Mouse (Mus musculus) forebrain, embryonic 12.5 days (tissue): ENCODE measurements at regions not wholly inside any gene's neighbourhood (a gene's known extent, or its start where the extent isn't known, plus 50 kb on each side); places are given as distances from the start of the nearest gene placed in this dataset. TPM values are rescaled to one million over a fixed set of nuclear protein-coding genes. Genes with fewer than 3 reads are reported as not detected.

Experiments used
- ATAC-seq: fragments of 200-750 bp; cut with Nextera tagmentation; 2 replicates; pipeline ENCODE4 v1.8.0; 2017; ENCODE audit warnings: moderate TSS enrichment; ENCODE audit not compliant: low FRiP score
- H3K27ac ChIP-seq: fragments of 300-500 bp; sonication (generic); 2 replicates; pipeline ENCODE4 v1.5.1; 2016; ENCODE audit warnings: mild to moderate bottlenecking
- H3K27me3 ChIP-seq: fragments of 300-500 bp; sonication (generic); 2 replicates; pipeline ENCODE4 v1.6.1; 2016; ENCODE audit warnings: mild to moderate bottlenecking
- H3K36me3 ChIP-seq: fragments of 300-500 bp; sonication (generic); replicated peaks from 2 replicates; pipeline ENCODE4 v1.6.1; 2016; ENCODE audit warnings: mild to moderate bottlenecking
- H3K4me1 ChIP-seq: fragments of 300-500 bp; sonication (generic); 2 replicates; pipeline ENCODE4 v1.6.1; 2016
- H3K4me2 ChIP-seq: fragments of 300-500 bp; sonication (generic); 2 replicates; pipeline ENCODE4 v1.6.1; 2016; ENCODE audit warnings: mild to moderate bottlenecking, moderate library complexity
- H3K4me3 ChIP-seq: fragments of 300-500 bp; sonication (generic); replicated peaks from 2 replicates; pipeline ENCODE4 v1.5.1; 2016; ENCODE audit warnings: mild to moderate bottlenecking
- H3K9ac ChIP-seq: fragments of 300-500 bp; sonication (generic); 2 replicates; pipeline ENCODE4 v1.6.1; 2016; ENCODE audit warnings: mild to moderate bottlenecking
- H3K9me3 ChIP-seq: fragments of 300-500 bp; sonication (generic); 2 replicates; pipeline ENCODE4 v1.6.1; 2016
- WGBS: fragments of 180-500 bp; shearing (Covaris S2); methylation state at CpG from one replicate; pipeline ENCODE4 v1.1.7; 2016; 5-methylcytosine and 5-hydroxymethylcytosine counted together
- microRNA-seq: library from miRNA; unstranded; fragments of <30 nt; microRNA quantifications from one replicate; pipeline ENCODE4, GENCODE M21; 2017

- H3K9me3 ChIP-seq: no peaks in the 10 kb centered on the region
- H3K4me2 ChIP-seq: no peak overlapping the region
- no peaks in the 10 kb centered on the region for H3K36me3 ChIP-seq
- H3K27me3 ChIP-seq: no peaks in the 10 kb centered on the region
- H3K4me3 ChIP-seq: no peak overlapping the region
- H3K4me1 ChIP-seq: no peaks in the 10 kb centered on the region
- WGBS: 88% methylated on average over 4 of the region's 4 CpGs
- ATAC-seq: no peak
- no peak overlapping the region for H3K27ac ChIP-seq
- H3K9ac ChIP-seq: no peak overlapping the region
Measured at GRCm38 (mm10) chr5:51028966-51029365, 538.6 kb downstream of the Ppargc1a start.

DNA sequence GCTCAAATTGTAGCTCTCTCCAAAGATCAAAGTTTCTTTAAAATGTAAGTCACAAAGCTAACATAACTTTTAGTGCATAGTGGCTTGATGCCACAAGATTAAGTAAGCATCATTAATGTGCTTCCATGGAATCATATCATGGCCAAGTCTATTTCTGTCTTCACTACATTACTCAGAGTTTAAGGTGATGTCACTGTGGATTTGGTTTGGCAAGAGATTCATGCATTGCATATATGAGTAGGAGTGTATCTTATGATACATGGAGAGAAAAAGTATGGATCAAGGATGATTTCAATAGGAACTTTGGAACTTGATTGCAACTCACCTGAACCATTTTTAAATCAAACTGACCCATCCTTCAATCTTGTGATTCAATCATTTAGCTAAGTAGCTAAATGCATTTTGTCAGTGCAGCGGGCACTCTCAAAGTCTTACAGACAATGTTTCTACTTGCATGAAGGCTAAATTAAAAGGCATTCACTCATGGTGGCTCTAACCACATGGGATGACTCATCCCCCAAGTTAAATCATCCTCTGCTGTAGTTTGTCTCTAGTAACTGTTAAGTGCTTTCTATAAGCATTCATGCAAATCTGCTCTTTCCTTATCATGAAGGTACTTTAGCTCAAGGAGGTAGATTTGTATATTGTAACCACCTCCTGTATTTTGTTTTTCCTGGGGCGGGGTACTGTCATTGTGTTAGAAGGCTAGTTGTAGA is 576.5 kb downstream of the Ppargc1a start:
- Histone ChIP-seq H3K36me3 (no peaks in the 10 kb centered on the region), H3K4me2 (no peak overlapping the region), H3K9me3 (no peaks in the 10 kb centered on the region), H3K4me3 (no peak overlapping the region), H3K27me3 (no peaks in the 10 kb centered on the region), H3K4me1 (no peaks in the 10 kb centered on the region), H3K27ac (no peak overlapping the region), H3K9ac (no peak overlapping the region)
- 96% methylated on average over 2 of the region's 2 CpGs for WGBS
- no peak for ATAC-seq

Small RNAs in the stretch of these regions (microRNA-seq; reads per million reads assigned to microRNA genes)
- not detected for gene Gm44377
